8 mouse cellular contexts compared by ENCODE assay signal in genomic region chr4:46526798-46527557, GRCm38 (mm10). TPM values are rescaled to one million over a fixed set of nuclear protein-coding genes. Genes with fewer than 3 reads are reported as not detected.
A peak's percentile ranks its signal among the peaks of the same experiment; 100 is the strongest.
DNase-seq lines count a peak whose midpoint lies in the region; ATAC-seq and TF ChIP-seq lines count a peak whose summit lies in the region.

No protein-coding gene starts in this region.

- 37% methylated on average over 17 of the region's 17 CpGs for WGBS in forebrain, embryonic 14.5 days
- WGBS in liver, embryonic 12.5 days (ENCODE audit: insufficient replicate concordance) = 14% methylated on average over 17 of the region's 17 CpGs

- no peaks in the 10 kb centered on the region for H3K36me3 ChIP-seq in ES-Bruce4 (ENCODE audit: control insufficient read depth, insufficient read depth, low read length, poor library complexity, severe bottlenecking)
- H3K36me3 ChIP-seq in forebrain, embryonic 14.5 days (ENCODE audit: control insufficient read depth, insufficient read depth, low read length) = no peaks in the 10 kb centered on the region
- peaks cover 23% of the 10 kb centered on the region for H3K36me3 ChIP-seq in liver, embryonic 12.5 days
- peaks cover 18% of the 10 kb centered on the region for H3K36me3 ChIP-seq in splenic B cell, adult 2 months (ENCODE audit: control insufficient read depth, insufficient read depth, low read length, poor library complexity, severe bottlenecking)

- TF ChIP-seq EP300 in ES-Bruce4 (IDR thresholded peaks at IDR 0.05; ENCODE audit: insufficient read depth, low read depth, low read length) = no peak

- H3K9ac ChIP-seq in ES-Bruce4 (ENCODE audit: low read depth, poor library complexity, severe bottlenecking) = no peak overlapping the region
- peak overlapping the region; percentile 41; the same call in 1 of the 2 replicates for H3K9ac ChIP-seq in forebrain, embryonic 14.5 days (ENCODE audit: low read length)
- H3K9ac ChIP-seq in liver, embryonic 12.5 days = peak overlapping the region; percentile 66

- no peaks in the 10 kb centered on the region for H3K9me3 ChIP-seq in ES-Bruce4 (replicated peaks; ENCODE audit: control insufficient read depth, insufficient read depth, low read length, poor library complexity, severe bottlenecking)
- no peaks in the 10 kb centered on the region for H3K9me3 ChIP-seq in forebrain, embryonic 14.5 days (replicated peaks; ENCODE audit: control insufficient read depth, low read length)
- H3K9me3 ChIP-seq in liver, embryonic 12.5 days (replicated peaks) = no peaks in the 10 kb centered on the region

- TF ChIP-seq CTCF in ES-Bruce4 (IDR thresholded peaks at IDR 0.05; ENCODE audit: low read depth, low read length) = peak; percentile 69

- intact Hi-C loops in heart, postnatal 25 days (cut with DNase I) = no loop called here

- no peaks in the 10 kb centered on the region for H3K27me3 ChIP-seq in ES-Bruce4 (ENCODE audit: control insufficient read depth, insufficient read depth, low read length, poor library complexity, severe bottlenecking)
- no peaks in the 10 kb centered on the region for H3K27me3 ChIP-seq in forebrain, embryonic 14.5 days (replicated peaks; ENCODE audit: control insufficient read depth, insufficient read depth, low read length)
- 0 out of 2 replicates have a peak, but pooled peaks cover 2% of the 10 kb centered on the region for H3K27me3 ChIP-seq in liver, embryonic 12.5 days (replicated peaks)
- no peaks in the 10 kb centered on the region for H3K27me3 ChIP-seq in splenic B cell, adult 2 months (ENCODE audit: control insufficient read depth, insufficient read depth, low read length, poor library complexity, severe bottlenecking)

- ATAC-seq in forebrain, embryonic 14.5 days = no peak
- ATAC-seq in liver, embryonic 12.5 days = peak; percentile 92

- H3K4me2 ChIP-seq in forebrain, embryonic 14.5 days (ENCODE audit: low read length) = peak overlapping the region; percentile 43
- peak overlapping the region; percentile 91 for H3K4me2 ChIP-seq in liver, embryonic 12.5 days

- no peaks in the 10 kb centered on the region for H3K4me1 ChIP-seq in ES-Bruce4 (ENCODE audit: control insufficient read depth, insufficient read depth, low read length)
- H3K4me1 ChIP-seq in forebrain, embryonic 14.5 days (ENCODE audit: control insufficient read depth, insufficient read depth, low read length) = peaks cover 3% of the 10 kb centered on the region; the same call in 1 of the 2 replicates
- peaks cover 47% of the 10 kb centered on the region for H3K4me1 ChIP-seq in liver, embryonic 12.5 days

- no peak for TF ChIP-seq POLR2A in ES-Bruce4 (IDR thresholded peaks at IDR 0.05; ENCODE audit: insufficient read depth, low read length)

- no peak overlapping the region for H3K27ac ChIP-seq in ES-Bruce4 (ENCODE audit: insufficient read depth, low read length)
- H3K27ac ChIP-seq in forebrain, embryonic 14.5 days (ENCODE audit: low read depth, low read length) = no peak overlapping the region
- H3K27ac ChIP-seq in liver, embryonic 12.5 days = peak overlapping the region; percentile 90

- peak overlapping the region; percentile 44 for H3K4me3 ChIP-seq in ES-Bruce4 (ENCODE audit: low read depth, low read length)
- no peak overlapping the region for H3K4me3 ChIP-seq in forebrain, embryonic 14.5 days (ENCODE audit: low read depth, low read length)
- H3K4me3 ChIP-seq in liver, embryonic 12.5 days = peak overlapping the region; percentile 47

- peak; percentile 93 for DNase-seq in heart, adult 11 months
- no peak for DNase-seq in heart, postnatal 25 days (ENCODE audit: low spot score)
- no peak for DNase-seq in forebrain, embryonic 14.5 days (ENCODE audit: low spot score)
- peak; percentile 49 for DNase-seq in splenic B cell, adult 2 months (ENCODE audit: low read depth, low spot score)
- no peak for DNase-seq in urinary bladder, postnatal 36 days (ENCODE audit: low spot score in 2 of 2)
- DNase-seq in yolk sac, embryonic 10.5 days (ENCODE audit: low spot score) = no peak

RNA-seq across cellular contexts. Expression of gene Trim14, which starts 9.0 kb away (rescaled TPM):
- 1 to 10 TPM; 1.7 to 1.9 TPM for total RNA-seq in heart, postnatal 25 days (2021)
- 3.5 and 5.7 TPM in 2 replicates for polyA plus RNA-seq in ES-Bruce4 (2011; ENCODE audit: insufficient read depth, insufficient read length, low read depth, missing spikeins)
- polyA plus RNA-seq in forebrain, embryonic 14.5 days (2014; fragmentation: Nextera tagmentation; extraction: Ambion mirVana) = 1.0 and 1.6 TPM in 2 replicates
- polyA plus RNA-seq in liver, embryonic 12.5 days (2016; fragmentation: Nextera tagmentation; extraction: Ambion mirVana) = 8.5 and 8.9 TPM in 2 replicates

RNA-seq across cellular contexts. Expression of gene Nans, which starts 37.9 kb away (rescaled TPM):
- 10 to 100 TPM; 15.5 to 16.5 TPM for total RNA-seq in heart, postnatal 25 days (2021)
- 103 TPM in 2 replicates for polyA plus RNA-seq in ES-Bruce4 (2011; ENCODE audit: insufficient read depth, insufficient read length, low read depth, missing spikeins)
- 77.5 and 81.8 TPM in 2 replicates for polyA plus RNA-seq in forebrain, embryonic 14.5 days (2014; fragmentation: Nextera tagmentation; extraction: Ambion mirVana)
- 75.7 and 78.4 TPM in 2 replicates for polyA plus RNA-seq in liver, embryonic 12.5 days (2016; fragmentation: Nextera tagmentation; extraction: Ambion mirVana)

Comparison
In these comparisons a context has a peak if more than half of its experiments do, and no peak if none do; other contexts are left out.
1. DNase-seq: peak in heart, adult 11 months (single experiment) and splenic B cell, adult 2 months (single experiment); none in heart, postnatal 25 days (single experiment), forebrain, embryonic 14.5 days (single experiment), urinary bladder, postnatal 36 days (0 of 2) and yolk sac, embryonic 10.5 days (single experiment).